Mouse (Mus musculus) intestine, embryonic 16.5 days (tissue): ENCODE measurements around the gene Scg2. TPM values are rescaled to one million over a fixed set of nuclear protein-coding genes. Genes with fewer than 3 reads are reported as not detected.

Experiments used
- polyA plus RNA-seq: library from polyadenylated mRNA; unstranded; fragments of >200 nt; fragmentation: Nextera tagmentation; extraction: Ambion mirVana; gene quantifications from 2 replicates; pipeline ENCODE4 v1.2.1, GENCODE M21; 2015

The Scg2 gene
- polyA plus RNA-seq, 1 experiment from 2014 or later = 14.0 TPM

Other genes with a start within 250 kb of the Scg2 start
- 0.35 and 0.62 TPM in 2 replicates for gene Ap1s3, start 231.9 kb upstream of the Scg2 start, polyA plus RNA-seq